Mouse (Mus musculus) granulocyte monocyte progenitor cell, adult 5-6 weeks (primary cell): ENCODE measurements around the gene Olfr1380. TPM values are rescaled to one million over a fixed set of nuclear protein-coding genes. Genes with fewer than 3 reads are reported as not detected.

Experiments used
- total RNA-seq, 2 experiments: library from RNA; stranded (forward) in 1 of 2; stranded (reverse) in 1 of 2; fragments of 200-712, 200-1000 nt in 1 of 2; fragments of >200 nt in 1 of 2; fragmentation: Nextera tagmentation in 1 of 2; gene quantifications; 2 replicates each; pipeline ENCODE4 v1.2.3; 2014 to 2017

The Olfr1380 gene
- total RNA-seq, 2 experiments from 2014 or later = not detected

Other genes with a start within 250 kb of the Olfr1380 start
- gene Olfr1391, start 234.1 kb upstream of the Olfr1380 start, total RNA-seq (2014; fragmentation: Nextera tagmentation) = not detected in 2 replicates
- not detected in 2 replicates for gene Olfr1391, start 234.1 kb upstream of the Olfr1380 start, total RNA-seq (2017)
- gene Olfr1390, start 221.7 kb upstream of the Olfr1380 start, total RNA-seq (2014; fragmentation: Nextera tagmentation) = not detected in 2 replicates
- not detected in 2 replicates for gene Olfr1390, start 221.7 kb upstream of the Olfr1380 start, total RNA-seq (2017)
- not detected in 2 replicates for gene Olfr1389, start 133.8 kb upstream of the Olfr1380 start, total RNA-seq (2014; fragmentation: Nextera tagmentation)
- gene Olfr1389, start 133.8 kb upstream of the Olfr1380 start, total RNA-seq (2017) = not detected in 2 replicates
- gene Olfr1388, start 120.3 kb upstream of the Olfr1380 start, total RNA-seq (2014; fragmentation: Nextera tagmentation) = not detected in 2 replicates
- gene Olfr1388, start 120.3 kb upstream of the Olfr1380 start, total RNA-seq (2017) = 0.09 and 0.21 TPM in 2 replicates
- gene Olfr1387, start 101.5 kb upstream of the Olfr1380 start, total RNA-seq (2014; fragmentation: Nextera tagmentation) = not detected in 2 replicates
- gene Olfr1387, start 101.5 kb upstream of the Olfr1380 start, total RNA-seq (2017) = not detected in 2 replicates
- gene Olfr1386, start 91.8 kb upstream of the Olfr1380 start, total RNA-seq (2014; fragmentation: Nextera tagmentation) = not detected in 2 replicates
- gene Olfr1386, start 91.8 kb upstream of the Olfr1380 start, total RNA-seq (2017) = not detected in 2 replicates
- not detected in 2 replicates for gene Olfr1385, start 67.8 kb upstream of the Olfr1380 start, total RNA-seq (2014; fragmentation: Nextera tagmentation)
- not detected in 2 replicates for gene Olfr1385, start 67.8 kb upstream of the Olfr1380 start, total RNA-seq (2017)
- gene Olfr1384, start 50.2 kb upstream of the Olfr1380 start, total RNA-seq (2014; fragmentation: Nextera tagmentation) = not detected in 2 replicates
- not detected in 2 replicates for gene Olfr1384, start 50.2 kb upstream of the Olfr1380 start, total RNA-seq (2017)
- gene Olfr1383, start 37.2 kb upstream of the Olfr1380 start, total RNA-seq (2014; fragmentation: Nextera tagmentation) = not detected in 2 replicates
- not detected in 2 replicates for gene Olfr1383, start 37.2 kb upstream of the Olfr1380 start, total RNA-seq (2017)
- gene Olfr1382, start 28.6 kb upstream of the Olfr1380 start, total RNA-seq (2014; fragmentation: Nextera tagmentation) = not detected in 2 replicates
- not detected in 2 replicates for gene Olfr1382, start 28.6 kb upstream of the Olfr1380 start, total RNA-seq (2017)
- not detected in 2 replicates for gene Olfr1381, start 13.4 kb upstream of the Olfr1380 start, total RNA-seq (2014; fragmentation: Nextera tagmentation)
- gene Olfr1381, start 13.4 kb upstream of the Olfr1380 start, total RNA-seq (2017) = not detected in 2 replicates
- 0.32 TPM in 1 of 2 replicates, not detected in the other for gene Flt4, start 52.4 kb downstream of the Olfr1380 start, total RNA-seq (2014; fragmentation: Nextera tagmentation)
- gene Flt4, start 52.4 kb downstream of the Olfr1380 start, total RNA-seq (2017) = 0.10 TPM in 1 of 2 replicates, not detected in the other
- gene Scgb3a1, start 106.7 kb downstream of the Olfr1380 start, total RNA-seq (2014; fragmentation: Nextera tagmentation) = 0.86 TPM in 1 of 2 replicates, not detected in the other
- gene Scgb3a1, start 106.7 kb downstream of the Olfr1380 start, total RNA-seq (2017) = not detected in 2 replicates
- 73.3 and 77.8 TPM in 2 replicates for gene Cnot6, start 155.8 kb downstream of the Olfr1380 start, total RNA-seq (2014; fragmentation: Nextera tagmentation)
- 42.2 and 52.8 TPM in 2 replicates for gene Cnot6, start 155.8 kb downstream of the Olfr1380 start, total RNA-seq (2017)
- 0.21 and 0.58 TPM in 2 replicates for gene Gfpt2, start 237.3 kb downstream of the Olfr1380 start, total RNA-seq (2014; fragmentation: Nextera tagmentation)
- 0.13 TPM in 1 of 2 replicates, not detected in the other for gene Gfpt2, start 237.3 kb downstream of the Olfr1380 start, total RNA-seq (2017)